Mouse (Mus musculus) liver, embryonic 13.5 days (tissue): Measurements from ENCODE around the gene Arhgap28. TPM values are rescaled to one million over a fixed set of nuclear protein-coding genes. Genes with fewer than 3 reads are reported as not detected.

ENCODE experiments used
- ATAC-seq: fragments of 200-750 bp; cut with Nextera tagmentation; 2 replicates; pipeline ENCODE4 v1.8.0; 2017; ENCODE audit warnings: low read depth, mild to moderate bottlenecking, moderate number of reproducible peaks, moderate library complexity
- DNase-seq: peaks from one replicate; pipeline ENCODE4 v3.0.0; 2022
- H3K27ac ChIP-seq: fragments of 300-500 bp; sonication (generic); 2 replicates; pipeline ENCODE4 v1.5.1; 2015; ENCODE audit warnings: moderate library complexity, mild to moderate bottlenecking, inconsistent platforms
- H3K27me3 ChIP-seq: fragments of 300-500 bp; sonication (generic); 2 replicates; pipeline ENCODE4 v1.6.1; 2015; ENCODE audit warnings: mild to moderate bottlenecking, inconsistent platforms
- H3K36me3 ChIP-seq: fragments of 300-500 bp; sonication (generic); 2 replicates; pipeline ENCODE4 v1.6.1; 2015; ENCODE audit warnings: mild to moderate bottlenecking, inconsistent platforms
- H3K4me1 ChIP-seq: fragments of 300-500 bp; sonication (generic); replicated peaks from 2 replicates; pipeline ENCODE4 v1.6.1; 2015; ENCODE audit warnings: inconsistent platforms
- H3K4me2 ChIP-seq: fragments of 300-500 bp; sonication (generic); 2 replicates; pipeline ENCODE4 v1.6.1; 2015; ENCODE audit warnings: inconsistent platforms, mild to moderate bottlenecking, moderate library complexity
- H3K4me3 ChIP-seq: fragments of 300-500 bp; sonication (generic); replicated peaks from 2 replicates; pipeline ENCODE4 v1.5.1; 2015; ENCODE audit warnings: mild to moderate bottlenecking, inconsistent platforms
- H3K9ac ChIP-seq: fragments of 300-500 bp; sonication (generic); 2 replicates; pipeline ENCODE4 v1.6.1; 2015; ENCODE audit warnings: mild to moderate bottlenecking, inconsistent platforms
- H3K9me3 ChIP-seq: fragments of 300-500 bp; sonication (generic); replicated peaks from 2 replicates; pipeline ENCODE4 v1.6.1; 2016; ENCODE audit warnings: inconsistent platforms
- WGBS: fragments of 180-500 bp; shearing (Covaris S2); methylation state at CpG from one replicate; pipeline ENCODE4 v1.1.7; 2015; ENCODE audit not compliant: insufficient replicate concordance; 5-methylcytosine and 5-hydroxymethylcytosine counted together
- polyA plus RNA-seq: library from polyadenylated mRNA; unstranded; fragments of >200 nt; fragmentation: Nextera tagmentation; extraction: Ambion mirVana; gene quantifications from 2 replicates; pipeline ENCODE4 v1.2.1, GENCODE M21; 2015

The Arhgap28 gene
- polyA plus RNA-seq, 1 experiment from 2014 or later, result 1.8 TPM

GRCm38 (mm10) chr17:67957603-67958002, 46.3 kb downstream of the Arhgap28 start:
- no peak overlapping the region for H3K4me2 ChIP-seq
- 26% methylated on average over 1 of the region's 1 CpGs for WGBS
- no peaks in the 10 kb centered on the region for H3K27me3 ChIP-seq
- H3K27ac ChIP-seq, result no peak overlapping the region
- no peaks in the 10 kb centered on the region for H3K9me3 ChIP-seq
- no peak for ATAC-seq
- no peaks in the 10 kb centered on the region for H3K36me3 ChIP-seq
- no peaks in the 10 kb centered on the region; the same call in 1 of the 2 replicates for H3K4me1 ChIP-seq
- H3K9ac ChIP-seq, result no peak overlapping the region
- no peak for DNase-seq
- H3K4me3 ChIP-seq, result no peak overlapping the region

- Histone ChIP-seq H3K9ac (no peak overlapping the region), H3K27ac (no peak overlapping the region), H3K4me2 (no peak overlapping the region), H3K9me3 (no peaks in the 10 kb centered on the region), H3K36me3 (no peaks in the 10 kb centered on the region), H3K4me3 (no peak overlapping the region), H3K27me3 (no peaks in the 10 kb centered on the region), H3K4me1 (no peaks in the 10 kb centered on the region; the same call in 1 of the 2 replicates)
- 44% methylated on average over 10 of the region's 10 CpGs for WGBS
- DNase-seq (no peak), ATAC-seq (no peak)
Observed at GRCm38 (mm10) chr17:67955876-67956690, 47.8 kb downstream of the Arhgap28 start.

- no peak overlapping the region for H3K4me3 ChIP-seq
- no peaks in the 10 kb centered on the region; the same call in 1 of the 2 replicates for H3K4me1 ChIP-seq
- WGBS, result 73% methylated on average over 5 of the region's 5 CpGs
- H3K9ac ChIP-seq, result no peak overlapping the region
- H3K27me3 ChIP-seq, result no peaks in the 10 kb centered on the region
- DNase-seq (no peak), ATAC-seq (no peak)
- H3K36me3 ChIP-seq, result no peaks in the 10 kb centered on the region
- no peak overlapping the region for H3K4me2 ChIP-seq
- no peaks in the 10 kb centered on the region for H3K9me3 ChIP-seq
- H3K27ac ChIP-seq, result no peak overlapping the region
Observed at GRCm38 (mm10) chr17:67954961-67955360, 49.0 kb downstream of the Arhgap28 start.

GRCm38 (mm10) chr17:67950523-67951213, 53.3 kb downstream of the Arhgap28 start:
- Histone ChIP-seq H3K27ac (no peak overlapping the region), H3K9me3 (no peaks in the 10 kb centered on the region), H3K27me3 (no peaks in the 10 kb centered on the region), H3K4me1 (no peaks in the 10 kb centered on the region; the same call in 1 of the 2 replicates), H3K4me3 (no peak overlapping the region), H3K36me3 (no peaks in the 10 kb centered on the region), H3K4me2 (peak overlapping the region; percentile 3; the same call in 1 of the 2 replicates), H3K9ac (no peak overlapping the region)
- ATAC-seq, result no peak
- WGBS, result 46% methylated on average over 11 of the region's 11 CpGs
- no peak for DNase-seq

- Histone ChIP-seq H3K27ac (no peak overlapping the region), H3K27me3 (no peaks in the 10 kb centered on the region), H3K9me3 (no peaks in the 10 kb centered on the region), H3K4me2 (no peak overlapping the region), H3K4me3 (no peak overlapping the region), H3K36me3 (no peaks in the 10 kb centered on the region), H3K4me1 (no peaks in the 10 kb centered on the region; the same call in 1 of the 2 replicates), H3K9ac (no peak overlapping the region)
- 45% methylated on average over 5 of the region's 5 CpGs for WGBS
- DNase-seq (no peak), ATAC-seq (no peak)
Observed at GRCm38 (mm10) chr17:67948601-67949000, 55.3 kb downstream of the Arhgap28 start.

GRCm38 (mm10) chr17:67945453-67945852, 58.5 kb downstream of the Arhgap28 start:
- H3K4me2 ChIP-seq, result no peak overlapping the region
- DNase-seq (no peak), ATAC-seq (no peak)

GRCm38 (mm10) chr17:67944256-67944655, 59.7 kb downstream of the Arhgap28 start:
- Histone ChIP-seq H3K9ac (no peak overlapping the region), H3K4me1 (no peaks in the 10 kb centered on the region), H3K27me3 (no peaks in the 10 kb centered on the region), H3K9me3 (no peaks in the 10 kb centered on the region), H3K36me3 (no peaks in the 10 kb centered on the region), H3K27ac (no peak overlapping the region), H3K4me2 (no peak overlapping the region), H3K4me3 (no peak overlapping the region)
- DNase-seq (no peak), ATAC-seq (no peak)
- 70% methylated on average over 7 of the region's 7 CpGs for WGBS

More at GRCm38 (mm10) chr17:67945453-67945852, 58.5 kb downstream of the Arhgap28 start:
- H3K36me3 ChIP-seq, result no peaks in the 10 kb centered on the region
- H3K9me3 ChIP-seq, result no peaks in the 10 kb centered on the region
- no peak overlapping the region for H3K4me3 ChIP-seq
- H3K27ac ChIP-seq, result no peak overlapping the region
- WGBS, result 56% methylated on average over 7 of the region's 7 CpGs
- no peaks in the 10 kb centered on the region for H3K4me1 ChIP-seq
- H3K9ac ChIP-seq, result no peak overlapping the region
- no peaks in the 10 kb centered on the region for H3K27me3 ChIP-seq

GRCm38 (mm10) chr17:67941026-67941425, 62.9 kb downstream of the Arhgap28 start:
- no peak for DNase-seq

GRCm38 (mm10) chr17:67937050-67937449, 66.9 kb downstream of the Arhgap28 start:
- Histone ChIP-seq H3K4me2 (no peak overlapping the region), H3K9me3 (no peaks in the 10 kb centered on the region)

More at GRCm38 (mm10) chr17:67941026-67941425, 62.9 kb downstream of the Arhgap28 start:
- 73% methylated on average over 6 of the region's 6 CpGs for WGBS
- no peaks in the 10 kb centered on the region for H3K4me1 ChIP-seq
- no peak overlapping the region for H3K9ac ChIP-seq
- H3K9me3 ChIP-seq, result no peaks in the 10 kb centered on the region
- no peak overlapping the region for H3K4me3 ChIP-seq
- H3K27ac ChIP-seq, result no peak overlapping the region
- no peaks in the 10 kb centered on the region for H3K27me3 ChIP-seq
- no peaks in the 10 kb centered on the region for H3K36me3 ChIP-seq
- no peak for ATAC-seq
- H3K4me2 ChIP-seq, result no peak overlapping the region

GRCm38 (mm10) chr17:67935556-67935955, 68.4 kb downstream of the Arhgap28 start:
- Histone ChIP-seq H3K27me3 (no peaks in the 10 kb centered on the region), H3K36me3 (no peaks in the 10 kb centered on the region), H3K9me3 (no peaks in the 10 kb centered on the region), H3K4me3 (no peak overlapping the region), H3K4me1 (no peaks in the 10 kb centered on the region), H3K4me2 (no peak overlapping the region), H3K27ac (no peak overlapping the region), H3K9ac (no peak overlapping the region)
- ATAC-seq (no peak), DNase-seq (no peak)
- WGBS, result 66% methylated on average over 4 of the region's 4 CpGs

More at GRCm38 (mm10) chr17:67937050-67937449, 66.9 kb downstream of the Arhgap28 start:
- no peak overlapping the region for H3K9ac ChIP-seq
- no peaks in the 10 kb centered on the region for H3K27me3 ChIP-seq
- no peak overlapping the region for H3K4me3 ChIP-seq
- no peaks in the 10 kb centered on the region for H3K4me1 ChIP-seq
- 73% methylated on average over 3 of the region's 3 CpGs for WGBS
- no peak for ATAC-seq
- no peaks in the 10 kb centered on the region for H3K36me3 ChIP-seq
- H3K27ac ChIP-seq, result no peak overlapping the region
- DNase-seq, result no peak

- H3K9ac ChIP-seq, result no peak overlapping the region
- H3K4me2 ChIP-seq, result no peak overlapping the region
- no peaks in the 10 kb centered on the region for H3K36me3 ChIP-seq
- no peak for ATAC-seq
- no peak overlapping the region for H3K27ac ChIP-seq
- H3K4me3 ChIP-seq, result no peak overlapping the region
- no peaks in the 10 kb centered on the region for H3K27me3 ChIP-seq
- no peaks in the 10 kb centered on the region for H3K9me3 ChIP-seq
- 62% methylated on average over 6 of the region's 6 CpGs for WGBS
- DNase-seq, result no peak
- no peaks in the 10 kb centered on the region for H3K4me1 ChIP-seq
Observed at GRCm38 (mm10) chr17:67931396-67931795, 72.5 kb downstream of the Arhgap28 start.
